Mouse (Mus musculus) cerebellum, adult 2 months (tissue): Measurements from ENCODE around the gene Tdrd9.

Source experiments
- CTCF ChIP-seq: fragments of 200-500 bp; IDR thresholded peaks from 2 replicates; pipeline ENCODE4 v1.5.1; 2011; ENCODE audit warnings: low read depth, mild to moderate bottlenecking, control low read depth, low read length, moderate library complexity, borderline replicate concordance; ENCODE audit not compliant: insufficient read depth
- POLR2A ChIP-seq: fragments of 200-500 bp; IDR thresholded peaks from 2 replicates; pipeline ENCODE4 v1.6.1; 2011; ENCODE audit warnings: low read length, control low read depth, borderline replicate concordance; ENCODE audit not compliant: insufficient read depth

GRCm38 (mm10) chr12:111943421-111944064 lies 27.8 kb upstream of the Tdrd9 start:
- no peak for TF ChIP-seq CTCF
- TF ChIP-seq POLR2A, result no peak
